Mouse (Mus musculus): ENCODE measurements around the gene Pakap. TPM values are rescaled to one million over a fixed set of nuclear protein-coding genes. Genes with fewer than 3 reads are reported as not detected.

The Pakap gene
- polyA plus RNA-seq, 1 experiment = not detected

DNA sequence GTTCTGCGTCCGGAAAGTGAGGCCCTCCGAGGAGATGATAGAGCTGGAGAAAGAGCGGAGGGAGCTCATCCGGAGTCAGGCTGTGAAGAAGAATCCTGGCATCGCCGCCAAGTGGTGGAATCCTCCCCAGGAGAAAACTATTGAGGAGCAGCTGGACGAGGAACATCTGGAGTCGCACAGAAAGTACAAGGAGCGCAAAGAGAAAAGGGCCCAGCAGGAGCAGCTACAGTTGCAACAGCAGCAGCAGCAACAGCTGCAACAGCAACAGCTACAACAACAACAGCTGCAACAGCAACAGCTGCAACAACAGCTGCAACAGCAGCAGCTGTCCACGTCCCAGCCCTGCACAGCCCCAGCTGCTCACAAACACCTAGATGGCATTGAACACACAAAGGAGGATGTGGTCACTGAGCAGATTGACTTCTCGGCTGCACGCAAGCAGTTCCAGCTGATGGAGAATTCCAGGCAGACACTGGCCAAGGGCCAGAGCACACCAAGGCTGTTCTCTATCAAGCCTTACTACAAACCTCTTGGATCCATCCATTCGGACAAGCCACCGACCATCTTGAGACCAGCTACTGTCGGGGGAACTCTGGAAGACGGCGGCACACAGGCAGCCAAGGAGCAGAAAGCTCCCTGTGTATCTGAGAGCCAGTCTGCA, 287.4 kb downstream of the Pakap start:
- no peak overlapping the region for H3K4me3 ChIP-seq (replicated peaks)
- no peaks in the 10 kb centered on the region for H3K36me3 ChIP-seq (ENCODE audit: control insufficient read depth)
- H3K4me1 ChIP-seq (ENCODE audit: control insufficient read depth) = no peaks in the 10 kb centered on the region
- H3K9me3 ChIP-seq (ENCODE audit: control insufficient read depth, low read length) = no peaks in the 10 kb centered on the region
- TF ChIP-seq GATA1 (IDR thresholded peaks at IDR 0.05; ENCODE audit: low read length) = no peak
- TF ChIP-seq TAL1 (IDR thresholded peaks at IDR 0.05; ENCODE audit: low read length) = no peak
- H3K27me3 ChIP-seq (ENCODE audit: control insufficient read depth) = no peaks in the 10 kb centered on the region

- H3K4me1 ChIP-seq (ENCODE audit: control insufficient read depth) = no peaks in the 10 kb centered on the region
- H3K4me3 ChIP-seq (replicated peaks) = no peak overlapping the region
- H3K27me3 ChIP-seq (ENCODE audit: control insufficient read depth) = no peaks in the 10 kb centered on the region
- TF ChIP-seq TAL1 (IDR thresholded peaks at IDR 0.05; ENCODE audit: low read length) (no peak), GATA1 (IDR thresholded peaks at IDR 0.05; ENCODE audit: low read length) (no peak)
- H3K36me3 ChIP-seq (ENCODE audit: control insufficient read depth) = no peaks in the 10 kb centered on the region
- no peaks in the 10 kb centered on the region for H3K9me3 ChIP-seq (ENCODE audit: control insufficient read depth, low read length)
These were observed 288.7 kb downstream of the Pakap start for GRCm38 (mm10) chr4:57856673-57857072.

- no peak overlapping the region for H3K4me3 ChIP-seq (replicated peaks)
- H3K27me3 ChIP-seq (ENCODE audit: control insufficient read depth) = no peaks in the 10 kb centered on the region
- no peaks in the 10 kb centered on the region for H3K36me3 ChIP-seq (ENCODE audit: control insufficient read depth)
- H3K9me3 ChIP-seq (ENCODE audit: control insufficient read depth, low read length) = no peaks in the 10 kb centered on the region
- TF ChIP-seq TAL1 (IDR thresholded peaks at IDR 0.05; ENCODE audit: low read length) = no peak
- TF ChIP-seq GATA1 (IDR thresholded peaks at IDR 0.05; ENCODE audit: low read length) = no peak
- no peaks in the 10 kb centered on the region for H3K4me1 ChIP-seq (ENCODE audit: control insufficient read depth)
These were observed 292.2 kb downstream of the Pakap start for GRCm38 (mm10) chr4:57860204-57860611.

GRCm38 (mm10) chr4:57861166-57861565, 293.2 kb downstream of the Pakap start:
- Histone ChIP-seq H3K27me3 (ENCODE audit: control insufficient read depth) (no peaks in the 10 kb centered on the region), H3K9me3 (ENCODE audit: control insufficient read depth, low read length) (no peaks in the 10 kb centered on the region), H3K4me1 (ENCODE audit: control insufficient read depth) (no peaks in the 10 kb centered on the region), H3K4me3 (replicated peaks) (no peak overlapping the region), H3K36me3 (ENCODE audit: control insufficient read depth) (no peaks in the 10 kb centered on the region)
- TF ChIP-seq TAL1 (IDR thresholded peaks at IDR 0.05; ENCODE audit: low read length) (no peak), GATA1 (IDR thresholded peaks at IDR 0.05; ENCODE audit: low read length) (no peak)

DNA sequence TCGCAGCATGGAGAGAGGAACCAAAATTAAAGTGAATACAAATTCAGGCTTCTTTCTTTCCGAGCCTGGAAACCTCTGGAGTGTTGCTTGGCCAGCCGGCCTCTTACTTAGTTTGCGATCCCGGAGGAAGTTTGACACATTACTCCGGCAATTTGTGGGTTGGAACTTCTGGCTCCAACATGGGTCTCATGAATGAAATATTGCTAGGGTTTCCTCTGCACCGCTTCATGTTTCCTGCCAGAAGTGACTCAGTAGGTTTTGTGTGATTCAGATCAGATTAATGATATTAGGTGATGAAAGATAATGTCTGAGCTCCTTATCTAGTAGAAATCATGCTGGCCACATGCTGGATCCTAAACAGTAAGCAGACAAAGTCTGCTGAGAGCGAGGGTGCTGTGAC, 293.9 kb downstream of the Pakap start:
- no peak for TF ChIP-seq TAL1 (IDR thresholded peaks at IDR 0.05; ENCODE audit: low read length)
- TF ChIP-seq GATA1 (IDR thresholded peaks at IDR 0.05; ENCODE audit: low read length) = no peak
- Histone ChIP-seq H3K4me3 (replicated peaks) (no peak overlapping the region), H3K27me3 (ENCODE audit: control insufficient read depth) (no peaks in the 10 kb centered on the region), H3K36me3 (ENCODE audit: control insufficient read depth) (no peaks in the 10 kb centered on the region), H3K9me3 (ENCODE audit: control insufficient read depth, low read length) (no peaks in the 10 kb centered on the region), H3K4me1 (ENCODE audit: control insufficient read depth) (no peaks in the 10 kb centered on the region)

DNA sequence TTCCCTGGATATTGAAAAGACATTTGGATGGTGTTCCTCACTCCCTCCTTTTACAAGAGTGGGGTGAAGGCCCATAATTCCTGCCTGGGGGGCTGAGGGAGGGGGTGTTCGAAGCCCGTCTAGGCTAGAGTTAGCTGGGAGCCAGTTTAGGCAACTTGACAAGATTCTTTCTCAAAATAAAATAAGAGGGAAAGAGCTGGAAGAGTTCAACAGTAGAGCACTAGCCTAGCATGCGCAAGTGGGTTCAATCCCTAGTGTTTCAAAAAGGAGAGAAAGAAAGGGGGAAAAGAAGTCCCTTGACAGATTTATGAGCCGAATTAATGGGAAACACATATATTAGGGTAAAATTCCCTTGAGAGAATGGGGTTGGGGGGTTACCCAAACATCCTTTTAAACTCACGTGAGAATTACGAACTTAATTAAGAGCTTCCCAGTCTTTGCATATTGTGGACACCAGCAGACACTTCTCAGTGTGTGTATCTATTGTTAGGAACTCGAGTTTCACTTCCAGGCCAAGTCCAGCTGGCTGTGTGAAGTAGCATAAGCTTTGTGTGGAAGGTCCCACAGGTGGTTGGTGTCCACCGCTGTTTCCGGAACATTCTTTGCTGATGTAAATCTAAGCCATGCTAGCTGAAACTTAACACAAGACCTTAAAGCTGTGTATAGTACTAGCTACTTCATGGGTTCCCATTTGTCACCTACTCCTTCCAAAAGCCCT, 294.4 kb downstream of the Pakap start:
- TF ChIP-seq GATA1 (IDR thresholded peaks at IDR 0.05; ENCODE audit: low read length) = no peak

GRCm38 (mm10) chr4:57866088-57866487, 298.1 kb downstream of the Pakap start:
- TF ChIP-seq GATA1 (IDR thresholded peaks at IDR 0.05; ENCODE audit: low read length) (no peak), TAL1 (IDR thresholded peaks at IDR 0.05; ENCODE audit: low read length) (no peak)
- H3K4me3 ChIP-seq (replicated peaks) = no peak overlapping the region
- no peaks in the 10 kb centered on the region for H3K27me3 ChIP-seq (ENCODE audit: control insufficient read depth)
- no peaks in the 10 kb centered on the region for H3K9me3 ChIP-seq (ENCODE audit: control insufficient read depth, low read length)
- H3K36me3 ChIP-seq (ENCODE audit: control insufficient read depth) = no peaks in the 10 kb centered on the region
- no peaks in the 10 kb centered on the region for H3K4me1 ChIP-seq (ENCODE audit: control insufficient read depth)

More for the DNA sequence above, 294.4 kb downstream of the Pakap start:
- no peaks in the 10 kb centered on the region for H3K4me1 ChIP-seq (ENCODE audit: control insufficient read depth)
- H3K27me3 ChIP-seq (ENCODE audit: control insufficient read depth) = no peaks in the 10 kb centered on the region
- H3K9me3 ChIP-seq (ENCODE audit: control insufficient read depth, low read length) = no peaks in the 10 kb centered on the region
- no peak overlapping the region for H3K4me3 ChIP-seq (replicated peaks)
- H3K36me3 ChIP-seq (ENCODE audit: control insufficient read depth) = no peaks in the 10 kb centered on the region

DNA sequence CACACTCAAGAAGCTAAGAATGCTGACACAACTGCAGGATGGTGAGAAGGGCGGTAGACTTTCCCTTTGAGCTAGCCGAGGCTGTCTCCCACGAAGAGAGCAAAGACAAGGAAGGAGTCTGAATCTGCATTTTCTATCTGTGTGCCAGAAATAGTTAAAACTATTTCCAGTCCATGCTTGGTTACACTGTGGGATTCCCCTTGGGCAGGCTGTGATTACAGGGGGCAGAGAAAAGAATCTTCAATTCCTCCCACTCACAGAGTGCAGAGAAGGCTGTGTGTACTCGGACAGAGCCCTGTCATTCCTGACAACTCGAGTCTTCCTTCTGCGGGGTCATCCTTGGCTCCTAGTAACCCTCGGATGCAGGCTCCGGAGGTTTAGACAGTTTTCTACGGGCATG, 299.0 kb downstream of the Pakap start:
- H3K36me3 ChIP-seq (ENCODE audit: control insufficient read depth) = no peaks in the 10 kb centered on the region
- H3K27me3 ChIP-seq (ENCODE audit: control insufficient read depth) = no peaks in the 10 kb centered on the region
- no peak overlapping the region for H3K4me3 ChIP-seq (replicated peaks)
- TF ChIP-seq TAL1 (IDR thresholded peaks at IDR 0.05; ENCODE audit: low read length) (no peak), GATA1 (IDR thresholded peaks at IDR 0.05; ENCODE audit: low read length) (no peak)
- H3K9me3 ChIP-seq (ENCODE audit: control insufficient read depth, low read length) = no peaks in the 10 kb centered on the region
- H3K4me1 ChIP-seq (ENCODE audit: control insufficient read depth) = no peaks in the 10 kb centered on the region

- Histone ChIP-seq H3K4me3 (replicated peaks) (no peak overlapping the region), H3K4me1 (ENCODE audit: control insufficient read depth) (no peaks in the 10 kb centered on the region), H3K9me3 (ENCODE audit: control insufficient read depth, low read length) (no peaks in the 10 kb centered on the region), H3K36me3 (ENCODE audit: control insufficient read depth) (no peaks in the 10 kb centered on the region), H3K27me3 (ENCODE audit: control insufficient read depth) (no peaks in the 10 kb centered on the region)
- no peak for TF ChIP-seq TAL1 (IDR thresholded peaks at IDR 0.05; ENCODE audit: low read length)
- no peak for TF ChIP-seq GATA1 (IDR thresholded peaks at IDR 0.05; ENCODE audit: low read length)
These were observed 299.5 kb downstream of the Pakap start for GRCm38 (mm10) chr4:57867454-57867853.

Data from erythroblast, embryonic 14.5 days (primary cell).